Mouse (Mus musculus) forebrain, embryonic 15.5 days (tissue): ENCODE measurements around the gene Nfkb1. TPM values are rescaled to one million over a fixed set of nuclear protein-coding genes. Genes with fewer than 3 reads are reported as not detected.

Source experiments
- ATAC-seq: fragments of 200-750 bp; cut with Nextera tagmentation; replicated peaks from 2 replicates; pipeline ENCODE4 v1.8.0; 2017; ENCODE audit warnings: mild to moderate bottlenecking, moderate TSS enrichment, moderate library complexity
- H3K27ac ChIP-seq: fragments of 300-500 bp; sonication (generic); replicated peaks from 2 replicates; pipeline ENCODE4 v1.5.1; 2015; ENCODE audit warnings: mild to moderate bottlenecking, inconsistent platforms
- H3K27me3 ChIP-seq: fragments of 300-500 bp; sonication (generic); 2 replicates; pipeline ENCODE4 v1.6.1; 2015; ENCODE audit warnings: inconsistent platforms
- H3K36me3 ChIP-seq: fragments of 300-500 bp; sonication (generic); 2 replicates; pipeline ENCODE4 v1.6.1; 2015; ENCODE audit warnings: mild to moderate bottlenecking, inconsistent platforms
- H3K4me1 ChIP-seq: fragments of 300-500 bp; sonication (generic); 2 replicates; pipeline ENCODE4 v1.6.1; 2015; ENCODE audit warnings: inconsistent platforms
- H3K4me2 ChIP-seq: fragments of 300-500 bp; sonication (generic); replicated peaks from 2 replicates; pipeline ENCODE4 v1.6.1; 2015; ENCODE audit warnings: mild to moderate bottlenecking, inconsistent platforms
- H3K4me3 ChIP-seq: fragments of 300-500 bp; sonication (generic); 2 replicates; pipeline ENCODE4 v1.5.1; 2015; ENCODE audit warnings: mild to moderate bottlenecking, inconsistent platforms
- H3K9ac ChIP-seq: fragments of 300-500 bp; sonication (generic); replicated peaks from 2 replicates; pipeline ENCODE4 v1.6.1; 2015; ENCODE audit warnings: mild to moderate bottlenecking, inconsistent platforms
- H3K9me3 ChIP-seq: fragments of 300-500 bp; sonication (generic); 2 replicates; pipeline ENCODE4 v1.6.1; 2016; ENCODE audit warnings: inconsistent platforms
- WGBS: fragments of 180-500 bp; shearing (Covaris S2); methylation state at CpG from one replicate; pipeline ENCODE4 v1.1.7; 2015; ENCODE audit warnings: mixed read lengths; 5-methylcytosine and 5-hydroxymethylcytosine counted together
- polyA plus RNA-seq: library from polyadenylated mRNA; unstranded; fragments of >200 nt; fragmentation: Nextera tagmentation; extraction: Ambion mirVana; gene quantifications from 2 replicates; pipeline ENCODE4 v1.2.1, GENCODE M21; 2015

The Nfkb1 gene
- polyA plus RNA-seq, 1 experiment from 2014 or later, result 7.1 TPM

DNA sequence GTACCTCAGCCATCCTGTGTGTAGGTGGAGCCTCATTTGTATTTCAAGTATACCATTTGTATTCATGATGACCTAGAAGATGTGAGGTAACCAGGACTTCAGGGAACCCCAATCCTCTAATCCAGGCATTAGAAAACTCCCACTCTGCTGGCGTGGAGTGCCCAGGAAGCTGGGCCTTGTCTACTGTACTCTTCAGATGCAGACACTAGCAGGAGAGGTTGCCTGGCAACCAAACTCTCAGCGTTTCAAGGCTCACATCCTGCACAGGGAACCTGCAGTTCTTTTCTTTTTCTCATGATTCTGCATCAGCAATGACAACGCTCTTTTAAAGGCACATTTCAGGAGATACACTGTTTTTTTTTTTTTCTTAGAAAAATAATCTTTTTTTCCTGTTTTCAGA lies 81.1 kb downstream of the Nfkb1 start:
- Histone ChIP-seq H3K4me1 (0 out of 2 replicates have a peak, but pooled peaks cover 9% of the 10 kb centered on the region), H3K9me3 (no peaks in the 10 kb centered on the region), H3K27ac (0 out of 2 replicates have a peak overlapping the region, but pooled peaks have one; percentile 43), H3K4me3 (no peak overlapping the region), H3K4me2 (no peak overlapping the region), H3K9ac (no peak overlapping the region), H3K36me3 (peaks cover 2% of the 10 kb centered on the region; the same call in 1 of the 2 replicates), H3K27me3 (no peaks in the 10 kb centered on the region)
- ATAC-seq, result peak; percentile 86
- 35% methylated on average over 3 of the region's 3 CpGs for WGBS

DNA sequence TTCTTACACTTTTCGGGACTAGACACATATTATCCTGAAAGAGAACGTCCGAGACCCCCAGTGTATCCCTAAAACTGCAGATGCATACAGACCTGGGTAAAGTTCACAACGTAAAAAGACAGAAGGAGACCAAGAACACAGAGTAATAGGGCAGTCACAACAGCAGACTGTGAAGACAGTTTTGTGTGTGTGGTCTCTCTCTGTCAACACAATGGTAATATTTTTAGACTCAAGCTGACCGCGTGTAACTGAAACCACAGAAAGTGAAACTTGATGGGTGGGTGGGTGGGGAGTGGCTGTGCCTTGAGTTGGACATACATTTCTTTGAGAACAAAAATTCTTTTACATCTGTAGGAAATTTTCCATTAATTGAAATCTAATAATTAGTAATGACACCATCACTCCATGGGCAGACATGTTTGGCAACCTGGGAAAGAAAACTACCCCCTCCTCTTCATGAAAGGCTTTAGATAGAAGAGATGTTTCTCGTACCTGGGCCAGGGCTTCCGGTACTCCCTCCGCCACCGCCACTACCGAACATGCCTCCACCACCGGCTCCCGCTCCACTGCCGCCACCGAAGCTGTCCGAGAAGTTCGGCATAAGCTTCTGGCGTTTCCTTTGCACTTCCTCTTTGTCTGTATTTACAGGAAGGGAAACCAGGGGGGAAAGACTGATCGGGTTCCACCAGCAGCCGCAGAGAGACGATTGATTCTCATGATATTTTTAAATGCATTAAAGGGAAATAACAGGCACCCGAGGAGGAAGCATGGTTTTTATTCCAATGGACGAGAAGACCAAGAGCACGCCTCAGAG lies 83.5 kb downstream of the Nfkb1 start:
- no peak overlapping the region for H3K27ac ChIP-seq
- no peak overlapping the region for H3K4me3 ChIP-seq
- H3K9me3 ChIP-seq, result no peaks in the 10 kb centered on the region
- H3K27me3 ChIP-seq, result no peaks in the 10 kb centered on the region
- H3K4me1 ChIP-seq, result 0 out of 2 replicates have a peak, but pooled peaks cover 9% of the 10 kb centered on the region
- H3K4me2 ChIP-seq, result no peak overlapping the region
- peaks cover 7% of the 10 kb centered on the region; the same call in 1 of the 2 replicates for H3K36me3 ChIP-seq
- ATAC-seq, result no peak
- H3K9ac ChIP-seq, result no peak overlapping the region
- WGBS, result 95% methylated on average over 24 of the region's 24 CpGs

DNA sequence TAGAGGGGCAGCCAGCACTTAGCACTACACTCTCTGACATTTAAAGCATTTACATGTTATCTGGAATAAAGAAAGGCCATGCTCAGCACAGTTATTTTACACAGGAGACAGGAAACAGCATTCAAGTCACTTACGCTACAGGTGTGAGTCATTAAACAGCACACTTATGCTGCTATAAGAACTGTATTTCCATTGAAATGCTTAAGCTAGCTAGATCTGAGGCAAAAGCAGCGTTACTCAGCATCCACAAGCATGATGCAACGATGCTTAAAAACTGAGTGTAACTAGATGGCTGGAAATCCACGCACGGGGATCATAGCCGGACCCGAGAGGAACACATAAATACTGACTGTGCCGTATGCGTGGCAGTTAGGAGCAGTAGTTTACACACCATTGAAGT lies 84.3 kb downstream of the Nfkb1 start:
- peaks cover 5% of the 10 kb centered on the region; the same call in 1 of the 2 replicates for H3K36me3 ChIP-seq

DNA sequence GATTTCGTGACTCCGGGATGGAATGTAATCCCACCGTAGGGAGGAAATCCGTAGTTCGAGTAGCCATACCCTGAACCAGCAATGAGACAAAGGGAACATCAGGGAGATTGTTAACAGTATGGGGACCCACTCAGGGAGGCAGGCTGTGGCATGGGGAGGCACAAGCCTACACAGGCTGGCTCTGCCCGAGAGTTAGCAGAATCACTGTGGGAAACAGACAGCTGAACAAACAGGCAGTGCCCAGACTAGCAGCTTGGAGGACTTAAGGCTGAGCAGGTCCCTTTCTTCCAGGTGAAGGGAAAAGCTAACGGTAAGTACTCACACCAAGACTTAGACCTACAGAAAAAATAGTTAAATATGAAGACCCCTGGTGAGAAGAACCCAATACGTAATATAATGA lies 84.8 kb downstream of the Nfkb1 start:
- peaks cover 5% of the 10 kb centered on the region; the same call in 1 of the 2 replicates for H3K36me3 ChIP-seq
- H3K4me1 ChIP-seq, result 0 out of 2 replicates have a peak, but pooled peaks cover 9% of the 10 kb centered on the region
- no peak overlapping the region for H3K4me3 ChIP-seq
- H3K4me2 ChIP-seq, result no peak overlapping the region
- WGBS, result 93% methylated on average over 8 of the region's 8 CpGs
- no peaks in the 10 kb centered on the region for H3K9me3 ChIP-seq
- no peak overlapping the region for H3K9ac ChIP-seq
- H3K27me3 ChIP-seq, result no peaks in the 10 kb centered on the region
- no peak overlapping the region for H3K27ac ChIP-seq
- no peak for ATAC-seq

More for the DNA sequence above, 84.3 kb downstream of the Nfkb1 start:
- Histone ChIP-seq H3K27me3 (no peaks in the 10 kb centered on the region), H3K4me3 (no peak overlapping the region), H3K27ac (no peak overlapping the region), H3K4me1 (0 out of 2 replicates have a peak, but pooled peaks cover 9% of the 10 kb centered on the region), H3K9ac (no peak overlapping the region), H3K4me2 (no peak overlapping the region), H3K9me3 (no peaks in the 10 kb centered on the region)
- WGBS, result 90% methylated on average over 9 of the region's 9 CpGs
- no peak for ATAC-seq

DNA sequence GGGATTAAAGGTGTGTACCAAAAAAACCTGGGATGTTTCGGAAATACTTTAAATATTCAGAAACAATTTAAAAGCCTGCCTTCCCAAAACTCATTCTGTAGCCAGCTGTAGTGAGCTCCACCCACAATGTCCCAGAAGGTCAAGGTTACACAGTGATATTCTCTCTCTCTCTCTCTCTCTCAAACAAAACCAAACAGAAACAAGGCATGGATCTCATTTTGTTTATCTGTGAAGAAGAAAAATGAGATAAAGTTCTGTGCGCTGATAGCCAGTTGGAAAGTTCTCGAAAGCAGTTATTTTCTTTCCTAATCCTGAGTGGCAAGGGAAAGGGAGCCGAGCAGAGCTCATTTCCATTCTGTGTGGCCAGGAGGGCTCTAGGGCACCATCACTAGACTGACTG lies 85.9 kb downstream of the Nfkb1 start:
- H3K36me3 ChIP-seq, result peaks cover 11% of the 10 kb centered on the region; the same call in 1 of the 2 replicates
- H3K27me3 ChIP-seq, result no peaks in the 10 kb centered on the region
- ATAC-seq, result no peak
- no peak overlapping the region for H3K27ac ChIP-seq
- 0 out of 2 replicates have a peak, but pooled peaks cover 5% of the 10 kb centered on the region for H3K4me1 ChIP-seq
- 86% methylated on average over 4 of the region's 4 CpGs for WGBS
- no peak overlapping the region for H3K4me3 ChIP-seq
- no peaks in the 10 kb centered on the region for H3K9me3 ChIP-seq
- H3K9ac ChIP-seq, result no peak overlapping the region
- no peak overlapping the region for H3K4me2 ChIP-seq

DNA sequence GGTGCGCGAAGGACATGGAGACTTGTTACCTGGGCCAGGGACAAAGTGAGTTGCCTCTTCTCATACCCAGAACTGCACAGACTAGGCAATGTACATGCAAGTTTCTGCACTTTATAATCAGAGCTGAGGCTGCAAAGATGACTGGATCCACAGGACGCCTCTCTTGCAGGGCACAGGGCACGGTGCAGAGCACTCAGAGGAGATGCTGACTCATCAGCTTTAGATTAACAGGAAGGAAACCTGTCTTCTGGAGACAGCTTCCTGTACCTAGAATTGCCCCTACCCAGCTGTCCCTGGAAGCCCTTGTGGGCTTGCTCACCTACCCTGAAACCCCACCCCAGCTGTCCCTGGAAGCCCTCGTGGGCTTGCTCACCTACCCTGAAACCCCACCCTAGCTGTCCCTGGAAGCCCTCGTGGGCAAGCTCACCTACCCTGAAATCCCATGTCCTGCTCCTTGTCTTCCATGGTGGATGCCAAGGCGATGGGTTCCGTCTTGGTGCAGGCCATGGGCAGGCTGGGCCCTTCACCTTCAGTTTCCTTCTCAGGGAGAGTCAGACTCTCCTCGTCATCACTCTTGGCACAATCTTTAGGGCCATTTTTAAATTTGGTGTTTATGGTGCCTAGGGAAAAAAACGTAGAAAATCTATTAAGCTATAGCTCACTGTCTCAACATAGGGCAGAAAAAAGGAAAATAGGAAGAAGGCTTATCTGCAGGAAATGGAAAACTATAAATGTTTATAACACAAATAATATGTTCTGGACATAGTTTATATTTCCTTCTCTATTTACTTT lies 86.5 kb downstream of the Nfkb1 start:
- no peak overlapping the region for H3K9ac ChIP-seq
- no peaks in the 10 kb centered on the region for H3K4me1 ChIP-seq
- peaks cover 14% of the 10 kb centered on the region; the same call in 1 of the 2 replicates for H3K36me3 ChIP-seq
- no peaks in the 10 kb centered on the region for H3K27me3 ChIP-seq
- H3K27ac ChIP-seq, result no peak overlapping the region
- 94% methylated on average over 10 of the region's 10 CpGs for WGBS
- no peak overlapping the region for H3K4me2 ChIP-seq
- no peak for ATAC-seq
- no peaks in the 10 kb centered on the region for H3K9me3 ChIP-seq
- no peak overlapping the region for H3K4me3 ChIP-seq

DNA sequence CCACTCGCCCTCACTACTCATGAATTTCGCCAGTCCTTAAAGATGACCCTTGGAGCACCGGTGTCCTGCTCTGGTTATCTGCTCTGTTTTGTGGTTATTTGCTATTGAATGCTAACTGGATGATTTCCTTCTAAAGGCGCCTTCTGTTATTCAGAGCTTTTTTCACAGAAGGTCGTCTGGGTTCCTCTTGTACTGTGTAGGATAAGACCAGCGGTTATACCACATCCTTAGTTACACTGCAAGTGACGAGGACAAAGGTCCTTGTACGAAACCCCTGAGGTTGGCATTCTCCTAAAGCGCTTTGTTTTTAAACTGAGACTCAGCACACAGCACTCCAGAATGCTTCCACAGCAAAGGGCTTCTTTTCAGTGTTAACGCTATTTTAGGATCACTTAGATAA lies 88.6 kb downstream of the Nfkb1 start:
- Histone ChIP-seq H3K9ac (no peak overlapping the region), H3K27me3 (no peaks in the 10 kb centered on the region), H3K9me3 (no peaks in the 10 kb centered on the region), H3K4me2 (no peak overlapping the region), H3K27ac (no peak overlapping the region), H3K36me3 (peaks cover 14% of the 10 kb centered on the region; the same call in 1 of the 2 replicates), H3K4me3 (no peak overlapping the region), H3K4me1 (no peaks in the 10 kb centered on the region)
- WGBS, result 75% methylated on average over 10 of the region's 10 CpGs
- ATAC-seq, result no peak

DNA sequence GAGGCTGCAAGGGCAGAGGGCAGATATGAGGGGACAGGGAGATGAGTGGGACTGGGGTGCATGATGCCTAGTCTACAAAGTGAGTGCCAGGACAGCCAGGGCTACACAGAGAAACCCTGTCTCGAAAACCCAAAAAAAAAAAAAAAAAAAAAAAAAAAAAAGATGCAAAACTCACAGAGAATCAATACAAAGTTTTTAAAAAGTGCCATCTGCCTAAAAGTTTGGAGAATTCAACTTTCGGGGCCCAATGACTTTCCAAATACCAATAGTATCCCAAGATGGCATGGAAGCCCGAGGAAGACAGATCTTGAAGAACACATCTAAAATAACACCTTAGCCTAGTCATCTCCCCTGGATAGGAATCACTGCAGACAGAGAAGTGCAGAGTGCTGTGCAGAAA lies 93.0 kb downstream of the Nfkb1 start:
- WGBS, result 86% methylated on average over 3 of the region's 3 CpGs
- ATAC-seq, result no peak
- no peak overlapping the region for H3K4me3 ChIP-seq
- no peaks in the 10 kb centered on the region for H3K4me1 ChIP-seq
- no peaks in the 10 kb centered on the region for H3K9me3 ChIP-seq
- no peak overlapping the region for H3K9ac ChIP-seq
- no peaks in the 10 kb centered on the region for H3K27me3 ChIP-seq
- H3K36me3 ChIP-seq, result peaks cover 11% of the 10 kb centered on the region; the same call in 1 of the 2 replicates
- H3K4me2 ChIP-seq, result no peak overlapping the region
- H3K27ac ChIP-seq, result no peak overlapping the region

DNA sequence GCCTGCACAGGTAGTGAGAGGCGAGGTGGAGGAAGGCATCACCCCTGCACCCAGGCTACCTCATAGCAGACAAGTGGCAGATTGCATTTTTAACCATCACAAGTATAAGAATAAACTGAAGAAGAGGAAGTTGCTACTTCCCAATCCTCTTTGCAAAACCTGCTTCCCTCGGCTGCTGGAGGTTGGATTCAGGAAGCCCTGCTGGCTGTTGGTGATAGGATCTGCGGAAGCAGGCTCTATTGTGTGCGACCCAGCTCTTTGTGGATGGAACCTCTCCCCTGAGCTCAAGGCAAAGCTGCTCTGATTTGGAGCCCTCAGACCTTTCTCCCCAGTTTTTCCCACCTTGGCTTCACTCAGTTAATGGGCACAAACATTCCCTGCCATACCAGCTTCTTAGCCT lies 94.3 kb downstream of the Nfkb1 start:
- 50% methylated on average over 4 of the region's 4 CpGs for WGBS
- no peak overlapping the region for H3K4me3 ChIP-seq

DNA sequence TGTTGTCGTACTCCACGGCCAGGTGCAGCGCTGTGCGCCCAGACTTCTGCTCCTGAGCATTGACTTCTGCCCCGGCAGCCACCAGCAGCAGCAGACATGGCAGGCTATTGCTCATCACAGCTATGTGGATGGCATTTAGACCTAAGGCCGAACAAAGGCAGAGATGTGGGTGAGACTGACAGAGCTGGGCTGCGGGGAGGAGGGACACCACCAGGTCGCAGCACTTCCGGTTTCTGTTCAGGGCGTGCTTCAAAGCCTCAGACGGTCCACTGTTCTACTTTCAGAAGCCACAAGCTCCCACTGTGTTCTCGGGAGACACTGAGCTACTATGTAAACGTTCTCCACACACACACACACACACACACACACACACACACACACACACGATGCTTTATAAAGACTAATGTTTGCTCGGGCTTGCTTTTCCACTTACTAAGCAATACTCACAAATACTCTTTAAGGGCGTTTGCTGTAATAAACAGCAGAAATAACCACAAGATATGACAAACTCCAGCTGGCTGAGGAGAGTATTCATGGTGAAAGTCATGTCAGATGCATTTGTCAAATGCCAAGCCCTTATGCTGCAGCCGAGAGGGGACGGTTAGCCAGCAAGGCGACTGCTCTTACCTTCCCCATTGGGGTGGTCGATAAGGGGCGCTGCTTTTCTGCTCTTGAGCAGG lies 97.0 kb downstream of the Nfkb1 start:
- Histone ChIP-seq H3K27me3 (no peaks in the 10 kb centered on the region), H3K9ac (no peak overlapping the region), H3K27ac (no peak overlapping the region), H3K4me2 (no peak overlapping the region), H3K4me1 (no peaks in the 10 kb centered on the region), H3K36me3 (peaks cover 7% of the 10 kb centered on the region; the same call in 1 of the 2 replicates), H3K4me3 (no peak overlapping the region), H3K9me3 (no peaks in the 10 kb centered on the region)
- WGBS, result 88% methylated on average over 21 of the region's 21 CpGs
- no peak for ATAC-seq

More for the DNA sequence above, 94.3 kb downstream of the Nfkb1 start:
- no peak for ATAC-seq
- Histone ChIP-seq H3K27ac (no peak overlapping the region), H3K9ac (no peak overlapping the region), H3K4me1 (no peaks in the 10 kb centered on the region), H3K9me3 (no peaks in the 10 kb centered on the region), H3K36me3 (peaks cover 9% of the 10 kb centered on the region; the same call in 1 of the 2 replicates), H3K4me2 (no peak overlapping the region), H3K27me3 (no peaks in the 10 kb centered on the region)

DNA sequence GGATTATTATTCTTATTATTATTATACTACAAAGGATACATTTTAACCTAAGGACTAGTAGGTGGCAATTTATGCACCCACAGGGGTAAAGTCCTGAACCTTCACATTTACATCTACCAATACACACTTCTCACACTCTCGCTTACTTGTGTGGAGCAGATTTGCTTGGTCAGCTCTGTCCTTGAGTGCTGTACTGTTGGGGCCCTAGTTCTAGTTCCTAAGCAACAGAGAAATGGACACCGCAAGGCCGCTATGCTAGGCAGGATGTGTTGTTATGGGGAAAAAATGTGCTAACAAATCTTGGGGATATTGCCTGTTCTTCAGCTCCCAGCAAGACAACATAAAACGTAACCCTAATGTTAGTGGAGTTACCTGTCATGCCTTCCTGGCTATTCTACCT lies 99.3 kb downstream of the Nfkb1 start:
- Histone ChIP-seq H3K9me3 (no peaks in the 10 kb centered on the region), H3K4me2 (no peak overlapping the region), H3K27me3 (no peaks in the 10 kb centered on the region), H3K27ac (no peak overlapping the region), H3K4me3 (no peak overlapping the region), H3K36me3 (peaks cover 7% of the 10 kb centered on the region; the same call in 1 of the 2 replicates), H3K4me1 (no peaks in the 10 kb centered on the region), H3K9ac (no peak overlapping the region)
- WGBS, result 80% methylated on average over 4 of the region's 4 CpGs
- 0 out of 2 replicates have a peak, but pooled peaks have one; percentile 42 for ATAC-seq
